Mouse (Mus musculus): ENCODE results near the gene Tpst1.

DNA sequence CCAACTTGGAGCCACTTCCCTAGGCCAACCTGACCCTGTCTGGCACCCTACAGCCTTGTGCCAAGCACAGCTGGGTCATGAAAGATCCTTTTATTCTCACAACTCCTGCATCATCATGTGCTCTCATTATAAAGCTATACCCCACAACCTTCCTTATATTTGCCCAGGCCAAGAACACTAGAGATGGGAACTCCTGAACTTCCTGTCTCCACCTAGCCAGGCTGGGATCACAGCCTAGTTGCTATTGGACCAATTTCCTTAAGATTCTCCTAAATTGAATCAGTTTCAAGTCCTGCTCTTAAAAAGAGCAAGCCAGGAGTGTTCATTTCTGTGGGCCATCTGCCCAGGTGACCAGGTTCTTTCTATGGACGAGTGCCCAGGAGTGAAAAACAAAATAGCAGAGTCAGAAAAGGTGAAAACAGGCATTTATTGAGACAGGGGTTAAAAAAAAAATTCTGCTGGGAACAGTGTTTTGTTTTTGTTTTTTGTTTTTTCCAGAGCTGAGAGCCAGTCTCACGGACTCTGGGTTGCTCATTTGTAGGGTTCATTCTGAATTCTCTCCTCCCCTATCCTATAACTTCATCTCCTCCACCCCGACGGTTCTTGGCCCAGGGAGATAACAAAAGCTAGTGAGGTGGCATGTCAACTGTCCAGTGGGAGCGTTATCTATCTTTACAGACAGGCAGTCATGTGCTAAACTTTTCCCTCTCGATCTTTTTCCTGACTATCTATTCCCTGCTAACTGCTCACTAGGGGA lies 97.7 kb downstream of the Tpst1 start:
- TF ChIP-seq MAX (IDR thresholded peaks at IDR 0.05) (no peak), CTCF (IDR thresholded peaks at IDR 0.05; ENCODE audit: control insufficient read depth, insufficient read depth, insufficient read length) (no peak), USF1 (IDR thresholded peaks at IDR 0.05; ENCODE audit: low read depth) (no peak), MYOG (IDR thresholded peaks at IDR 0.05; ENCODE audit: control insufficient read depth, extremely low read depth, insufficient read length) (no peak)
